8 mouse cellular contexts compared by ENCODE assay signal in the genomic region with DNA sequence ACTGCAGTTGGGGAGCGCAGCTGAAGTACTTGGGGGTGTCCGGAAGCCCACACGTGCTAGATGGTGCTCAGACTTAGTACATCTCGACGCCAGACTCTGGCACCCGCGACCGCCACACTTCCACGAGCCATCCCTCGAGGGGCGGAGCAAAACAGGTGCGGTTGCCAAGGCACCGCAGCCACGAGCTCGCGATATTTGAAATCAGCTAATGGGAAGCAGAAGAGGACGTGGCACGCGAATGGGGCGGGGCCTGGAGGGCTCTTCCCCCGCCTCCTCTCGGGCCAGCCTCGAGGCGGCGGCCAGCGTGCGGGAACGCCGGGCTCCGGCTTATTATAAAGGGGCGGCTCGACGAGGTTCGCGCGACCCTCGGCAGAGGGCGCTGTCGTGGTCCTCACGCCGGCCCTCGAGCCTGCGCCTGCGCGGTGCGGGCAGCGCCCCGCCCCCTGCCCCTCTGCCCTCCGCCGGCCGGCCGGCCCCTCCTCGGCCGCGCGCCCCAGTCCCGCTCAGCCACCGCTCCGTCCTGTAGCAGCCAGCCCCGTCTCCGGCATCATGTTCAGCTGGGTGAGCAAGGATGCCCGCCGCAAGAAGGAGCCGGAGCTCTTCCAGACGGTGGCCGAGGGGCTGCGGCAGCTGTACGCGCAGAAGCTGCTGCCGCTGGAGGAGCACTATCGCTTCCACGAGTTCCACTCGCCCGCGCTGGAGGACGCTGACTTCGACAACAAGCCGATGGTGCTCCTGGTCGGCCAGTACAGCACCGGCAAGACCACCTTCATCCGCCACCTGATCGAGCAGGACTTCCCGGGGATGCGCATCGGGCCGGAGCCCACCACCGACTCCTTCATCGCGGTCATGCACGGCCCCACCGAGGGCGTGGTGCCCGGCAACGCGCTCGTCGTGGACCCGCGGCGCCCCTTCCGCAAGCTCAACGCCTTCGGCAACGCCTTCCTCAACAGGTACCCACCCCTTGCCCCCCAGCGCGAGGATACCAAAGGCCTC. TPM values are rescaled to one million over a fixed set of nuclear protein-coding genes. Genes with fewer than 3 reads are reported as not detected.
DNase-seq lines count a peak whose midpoint lies in the region; ATAC-seq and TF ChIP-seq lines count a peak whose summit lies in the region.

A gene (plus strand): TSS at position 300 of the 996 bp plus-strand sequence.

- ATAC-seq in Patski: peak; percentile 80
- peak; percentile 95 for ATAC-seq in hindbrain, embryonic 14.5 days (ENCODE audit: low FRiP score)

- DNase-seq in Patski (ENCODE audit: low read depth, low spot score): peak; percentile 94
- DNase-seq in cerebellum, postnatal 14 days: peak; percentile 98 to 99
- DNase-seq in frontal cortex, postnatal 25 days (ENCODE audit: low spot score in 2 of 2): peak; percentile 91 to 93
- DNase-seq in hindbrain, embryonic 14.5 days (ENCODE audit: low spot score): peak; percentile 99
- DNase-seq in layer of hippocampus, postnatal 36 days: peak; percentile 94 to 97
- DNase-seq in lung, postnatal 36 days: peak; percentile 99
- DNase-seq in retina, postnatal 1 day: peak; percentile 99
- peak; percentile 93 to 97 for DNase-seq in urinary bladder, adult 18-20 months (ENCODE audit: low spot score in 2 of 2)

- H3K9me3 ChIP-seq in hindbrain, embryonic 14.5 days (ENCODE audit: control insufficient read depth, low read length): no peaks in the 10 kb centered on the region

- under 1% methylated on average over 100 of the region's 106 CpGs for WGBS in hindbrain, embryonic 14.5 days

- no peak for TF ChIP-seq CTCF in Patski (IDR thresholded peaks at IDR 0.05)

- CTCF ChIA-PET in Patski (lab: Charles Lee): interaction anchor here (0.8 to 7.8 kb wide), 13 partner anchors 8 to 56 kb away, joined by 3 to 89 read pairs (median 4); a partner anchor contains a TSS

- peaks cover 13% of the 10 kb centered on the region for H3K36me3 ChIP-seq in hindbrain, embryonic 14.5 days (replicated peaks; ENCODE audit: control insufficient read depth, insufficient read depth)

- POLR2A ChIA-PET in Patski (lab: Charles Lee): interaction anchor here (0.6 to 4.9 kb wide), 6 partner anchors 10 to 27 kb away, joined by 3 to 28 read pairs (median 12); no protein-coding TSS in a partner anchor

- H3K27me3 ChIP-seq in Patski: no peaks in the 10 kb centered on the region
- H3K27me3 ChIP-seq in hindbrain, embryonic 14.5 days (ENCODE audit: control insufficient read depth, insufficient read depth, low read length): no peaks in the 10 kb centered on the region

- H3K4me3 ChIP-seq in hindbrain, embryonic 14.5 days (replicated peaks; ENCODE audit: low read length): peak within 1 kb of the TSS; percentile 85

- H3K9ac ChIP-seq in hindbrain, embryonic 14.5 days: peak within 1 kb of the TSS; percentile 84

- H3K4me1 ChIP-seq in hindbrain, embryonic 14.5 days (replicated peaks; ENCODE audit: control insufficient read depth, insufficient read depth, low read length): peaks cover 35% of the 10 kb centered on the region

- in situ Hi-C loops in Patski (cut with MboI; ENCODE audit: low pct_unique_long_range_greater_than_20kb): no loop called here

- peak within 1 kb of the TSS; percentile 71 for H3K27ac ChIP-seq in hindbrain, embryonic 14.5 days

- H3K4me2 ChIP-seq in hindbrain, embryonic 14.5 days (replicated peaks): peak within 1 kb of the TSS; percentile 97

RNA-seq across cellular contexts. Expression of the gene that starts here (rescaled TPM):
- 88.7 TPM for polyA plus RNA-seq in Patski (2021)
- polyA plus RNA-seq in hindbrain, embryonic 14.5 days (2014; fragmentation: Nextera tagmentation; extraction: Ambion mirVana): 80.0 and 84.9 TPM in 2 replicates
- total RNA-seq in layer of hippocampus, postnatal 36 days (2021): 10 to 100 TPM; 72.8 to 82.2 TPM

Comparison
In these comparisons a context has a peak if more than half of its experiments do, and no peak if none do; other contexts are left out.
1. Peak in every context shown above with its lines: DNase-seq, ATAC-seq, H3K4me3 ChIP-seq and H3K27ac ChIP-seq.